Mouse (Mus musculus) heart, postnatal 25 days (tissue): ENCODE results near the gene Pcnx2. TPM values are rescaled to one million over a fixed set of nuclear protein-coding genes. Genes with fewer than 3 reads are reported as not detected.

Source experiments
- DNase-seq: peaks from one replicate; pipeline ENCODE4 v3.0.0; 2022; ENCODE audit warnings: low spot score
- intact Hi-C: fragments of 180-260 bp; cut with DNase I; formaldehyde crosslinking; loops from one replicate; pipeline ENCODE4 v1.15.1; 2025
- total RNA-seq, 2 experiments: library from RNA; stranded (reverse); gene quantifications; 2 replicates each; pipeline ENCODE4 v1.2.3; 2021

Gene Pcnx2
- total RNA-seq, 2 experiments from 2014 or later: 0.44 to 0.50 TPM

DNA sequence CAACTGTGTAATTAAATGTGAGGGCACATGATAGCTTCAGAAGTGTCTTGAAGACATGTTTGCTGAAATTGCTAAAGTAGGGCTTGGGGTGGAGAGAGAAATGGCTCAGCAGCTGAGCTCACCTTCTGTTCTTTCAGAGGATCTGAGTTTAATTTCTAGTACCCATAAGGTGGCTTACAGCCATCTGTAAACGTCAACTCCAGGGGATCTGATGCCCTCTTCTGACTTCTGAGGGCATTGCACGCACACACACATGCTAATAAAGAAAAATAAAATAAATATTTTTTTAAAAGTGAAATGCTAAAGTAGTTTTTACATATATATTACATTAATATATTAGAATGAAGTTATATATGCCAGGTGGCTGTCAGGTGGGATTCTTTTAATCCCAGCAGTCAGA, 3.0 kb upstream of the Pcnx2 start:
- intact Hi-C loops: no loop called here
- no peak for DNase-seq

DNA sequence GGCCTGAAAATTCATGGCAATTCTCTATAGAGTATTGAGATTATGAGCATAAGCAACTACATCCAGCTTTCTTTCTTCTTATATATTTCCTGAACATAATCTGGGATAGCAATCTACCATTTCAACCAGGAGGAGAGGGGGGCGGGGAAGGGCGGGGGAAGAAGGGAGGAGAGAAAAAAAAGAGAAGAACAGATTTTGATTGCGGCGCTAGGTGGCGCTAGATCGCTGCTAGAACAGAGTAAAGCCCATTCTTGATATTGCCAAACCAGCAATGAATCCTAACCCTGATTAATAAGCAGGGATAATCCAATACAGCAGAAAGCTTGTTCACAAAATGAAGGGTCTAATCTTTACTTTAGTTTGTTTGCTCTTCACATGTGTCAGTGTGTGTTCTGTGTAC, 782 bp upstream of the Pcnx2 start:
- intact Hi-C loops: no loop called here
- DNase-seq: no peak

DNA sequence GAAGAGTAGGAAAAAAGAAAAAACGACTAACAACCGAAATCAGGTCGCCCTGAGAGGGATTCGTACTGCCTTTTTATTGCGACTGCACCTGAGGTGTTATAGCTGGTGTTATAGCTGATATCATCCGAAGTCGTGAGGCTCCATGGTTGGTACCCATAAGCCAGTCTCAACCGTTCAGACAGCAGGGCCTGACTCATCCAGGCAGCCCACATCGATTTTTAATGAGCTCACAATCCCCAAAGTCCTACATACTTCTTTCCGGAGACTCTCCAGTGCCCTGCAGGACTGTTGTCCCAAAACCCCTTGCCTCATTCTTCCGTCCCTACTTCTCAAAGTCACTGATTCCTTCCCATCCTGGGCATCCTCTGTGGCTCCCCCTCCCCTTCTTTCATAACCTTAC, 729 bp downstream of the Pcnx2 start:
- DNase-seq: no peak
- intact Hi-C loops: no loop called here

DNA sequence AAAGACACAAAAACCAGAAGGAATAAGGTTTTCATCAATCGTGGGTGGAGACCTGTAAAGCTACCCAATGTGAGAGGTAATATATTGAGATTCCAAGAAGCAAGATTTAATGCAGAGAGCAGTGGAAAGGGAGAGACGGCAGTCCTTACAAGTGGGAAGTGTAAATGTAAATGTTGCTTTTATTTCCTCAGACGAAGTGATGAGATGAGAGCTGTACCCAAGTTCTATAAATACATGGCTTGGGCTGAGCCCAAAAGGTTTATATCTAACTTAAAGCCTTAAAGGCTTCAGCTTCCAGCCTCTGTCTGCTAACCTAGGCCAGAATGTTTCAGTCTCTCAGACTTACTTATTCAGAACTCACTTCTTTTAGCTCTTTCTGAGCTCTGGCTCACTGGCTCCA, 8.2 kb downstream of the Pcnx2 start:
- DNase-seq: no peak
- intact Hi-C loops: no loop called here

DNA sequence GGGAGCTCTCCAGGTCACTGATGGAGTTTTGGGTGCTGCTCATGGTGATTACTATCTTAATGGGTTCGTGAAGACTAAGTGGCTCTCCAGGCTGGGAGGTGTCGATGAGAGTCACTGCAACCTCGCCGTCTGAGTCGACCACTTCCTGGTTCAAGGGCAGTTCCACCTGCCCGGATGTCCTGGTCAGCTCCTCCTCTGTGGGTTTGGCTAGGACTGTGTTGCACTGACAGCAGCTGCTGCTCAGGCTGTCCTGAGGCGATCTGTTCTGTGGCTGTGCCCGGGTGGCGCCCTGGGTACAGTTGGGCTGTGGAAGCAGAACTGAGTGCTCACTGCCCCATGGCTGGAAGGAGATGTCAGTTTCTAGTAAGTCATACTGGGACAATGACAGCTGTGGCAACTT, 10.6 kb downstream of the Pcnx2 start:
- intact Hi-C loops: no loop called here
- no peak for DNase-seq

DNA sequence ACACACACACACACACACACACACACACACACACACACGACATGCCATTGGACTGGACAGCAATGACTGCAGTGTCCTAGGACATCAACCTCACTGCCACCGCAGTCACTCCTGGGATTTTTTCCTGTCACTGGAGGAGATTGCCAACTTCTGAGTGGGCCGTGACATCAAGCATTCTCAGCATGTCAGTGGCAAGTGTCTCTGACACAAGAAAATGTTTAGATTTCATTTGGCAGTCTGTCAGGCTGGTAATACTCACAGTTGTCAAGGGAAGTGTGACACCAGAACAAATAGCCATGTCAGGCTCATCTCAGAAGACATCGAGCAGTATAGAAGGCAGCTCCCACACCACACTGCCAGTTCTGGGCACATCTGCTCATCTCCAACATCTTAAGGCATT, 17.7 kb downstream of the Pcnx2 start:
- intact Hi-C loops: no loop called here
- no peak for DNase-seq

DNA sequence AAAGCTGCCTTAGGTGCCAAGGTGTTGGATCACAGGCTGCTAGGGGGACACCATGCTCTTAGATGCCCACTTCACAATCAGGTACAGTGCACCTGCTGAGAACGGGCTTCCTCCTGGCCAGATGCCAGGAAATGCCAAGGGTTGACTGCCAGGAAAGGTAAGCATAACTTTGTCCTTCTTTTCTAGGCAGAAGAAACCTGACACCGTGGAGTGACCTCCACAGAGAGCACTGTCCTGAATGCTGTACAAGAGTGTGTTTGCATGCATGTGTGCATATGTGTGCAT, 24.9 kb downstream of the Pcnx2 start:
- DNase-seq: no peak
- intact Hi-C loops: no loop called here

DNA sequence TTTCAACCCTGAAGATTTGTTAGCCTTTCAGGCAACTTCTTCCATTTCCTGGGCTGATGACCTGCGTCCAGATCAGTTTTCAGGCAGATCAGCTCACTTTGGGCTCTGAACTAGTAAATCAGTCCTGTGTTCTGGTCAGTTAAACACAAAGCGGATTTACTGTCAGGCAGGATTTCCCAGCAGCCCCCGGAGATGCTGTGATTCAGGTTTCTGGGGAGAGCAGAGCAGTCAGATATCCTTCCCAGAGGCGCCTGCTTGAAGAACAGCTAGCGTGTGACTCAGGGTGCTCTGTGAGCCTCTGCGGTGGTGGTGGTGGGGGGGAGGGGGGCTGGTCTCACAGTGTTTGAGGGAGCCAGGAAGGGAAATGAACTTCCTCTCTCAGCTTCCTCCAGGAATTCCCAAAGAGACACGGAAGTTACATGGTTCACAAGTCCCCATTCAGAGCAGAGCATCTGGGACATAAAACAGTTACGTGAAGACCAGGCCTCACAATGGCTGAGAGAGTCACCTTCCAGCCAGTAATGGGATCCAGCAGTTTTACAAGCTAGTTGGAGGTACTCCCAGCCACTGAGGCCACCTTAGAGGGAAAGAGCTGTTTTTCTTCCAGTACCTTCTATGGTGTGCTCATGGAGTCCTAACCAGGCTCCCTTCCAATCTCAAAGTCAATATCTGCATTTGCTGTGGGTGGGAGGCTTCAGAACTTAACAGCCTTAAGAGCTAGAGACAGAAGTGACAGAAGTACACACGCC, 25.4 kb downstream of the Pcnx2 start:
- intact Hi-C loops: no loop called here
- DNase-seq: no peak

DNA sequence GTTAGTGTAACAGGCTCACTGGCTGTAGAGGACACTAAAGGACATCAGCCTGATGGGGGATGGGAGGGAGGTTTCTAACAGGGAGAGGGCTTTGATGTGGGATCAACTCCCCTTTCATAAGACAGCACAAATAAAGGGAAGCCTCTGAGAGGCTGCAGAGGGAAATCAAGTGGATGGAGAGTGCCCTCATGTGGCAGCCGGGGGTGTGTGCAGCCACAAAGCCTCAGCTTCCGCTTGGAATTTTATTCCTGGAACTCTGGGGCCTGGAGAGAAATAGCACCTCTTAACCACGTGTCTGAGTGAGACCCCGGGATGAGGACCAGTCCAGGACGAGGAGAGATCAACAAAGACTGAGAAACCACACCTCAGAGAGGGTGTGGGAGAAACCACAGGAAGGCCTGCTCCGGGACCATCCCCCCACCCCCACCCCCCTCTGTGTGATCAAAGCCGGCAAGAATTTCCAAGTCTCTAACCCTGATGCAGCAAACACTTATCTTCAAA, 27.2 kb downstream of the Pcnx2 start:
- DNase-seq: peak; percentile 29
- intact Hi-C loops: loop anchor here (1.0 to 2.0 kb wide), 4 partner anchors 296 to 818 kb away; no protein-coding TSS in a partner anchor

DNA sequence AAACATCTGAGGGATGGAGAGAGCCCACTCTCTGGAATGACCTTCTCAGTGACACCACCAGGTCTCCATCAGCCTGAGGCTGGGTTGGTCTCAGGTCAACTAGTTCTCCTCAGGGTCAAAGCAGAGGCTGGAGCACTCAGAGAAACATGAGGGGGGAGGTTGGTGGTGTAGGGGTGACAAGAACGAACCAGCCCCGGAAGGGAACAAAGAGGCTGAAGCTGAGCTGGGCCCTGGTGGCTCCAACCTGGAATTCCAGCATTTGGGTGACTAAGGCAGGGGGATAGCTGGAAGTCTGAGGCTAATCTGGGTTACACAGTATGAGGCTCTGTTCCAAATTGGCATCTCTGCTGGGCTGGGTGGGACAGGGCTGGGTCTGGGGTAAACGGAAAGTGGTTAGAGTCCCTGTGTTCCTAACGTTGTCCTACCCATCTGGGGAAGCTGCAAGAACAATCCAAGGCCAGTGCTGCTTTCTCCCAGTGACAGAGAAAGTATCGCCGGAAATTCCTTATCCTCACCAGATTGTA, 27.9 kb downstream of the Pcnx2 start:
- intact Hi-C loops: loop anchor here (1.0 to 2.0 kb wide), 4 partner anchors 295 to 817 kb away; no protein-coding TSS in a partner anchor
- no peak for DNase-seq

DNA sequence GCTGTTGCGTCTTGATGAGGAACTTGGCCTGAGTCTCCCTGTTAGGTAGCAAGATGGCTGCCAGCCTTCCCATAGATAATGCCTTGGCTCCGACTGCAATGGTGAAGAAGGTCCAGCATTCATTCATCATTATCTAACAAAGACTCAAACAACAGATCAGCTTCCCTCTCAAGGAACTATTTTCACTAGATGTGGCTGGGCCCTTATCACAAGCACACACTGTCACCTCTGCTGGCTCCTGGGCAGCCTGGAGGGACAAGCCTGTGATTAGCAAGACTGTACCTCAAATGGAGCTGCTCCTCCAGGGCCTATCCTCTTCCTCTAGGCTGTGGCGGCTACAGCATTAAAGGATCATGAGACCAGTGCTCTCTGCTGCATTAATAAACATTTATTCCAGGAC, 28.4 kb downstream of the Pcnx2 start:
- intact Hi-C loops: loop anchor here (1.0 to 10.0 kb wide), 6 partner anchors 295 to 817 kb away; no protein-coding TSS in a partner anchor
- DNase-seq: no peak

DNA sequence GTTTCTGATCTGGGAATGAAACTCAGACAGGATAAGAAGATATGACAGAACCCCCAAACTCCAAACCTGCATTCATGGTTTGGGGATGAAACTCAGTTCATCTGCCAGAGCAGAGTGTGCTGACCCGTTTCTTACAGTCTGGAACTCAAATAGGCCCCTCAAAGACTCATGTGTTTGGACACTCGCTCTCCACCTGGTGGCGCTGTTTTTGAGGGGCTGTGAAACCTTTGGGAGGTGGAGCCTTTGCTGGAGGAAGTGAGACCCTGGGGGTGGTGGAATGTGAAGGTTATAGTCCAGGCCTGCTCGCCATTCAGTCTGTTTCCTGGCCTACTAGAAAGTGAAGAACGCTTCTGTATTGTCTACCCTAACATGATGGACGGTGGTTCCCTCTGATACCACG, 29.6 kb downstream of the Pcnx2 start:
- intact Hi-C loops: loop anchor here (5.0 to 10.0 kb wide), 2 partner anchors 424 to 701 kb away; no protein-coding TSS in a partner anchor

DNA sequence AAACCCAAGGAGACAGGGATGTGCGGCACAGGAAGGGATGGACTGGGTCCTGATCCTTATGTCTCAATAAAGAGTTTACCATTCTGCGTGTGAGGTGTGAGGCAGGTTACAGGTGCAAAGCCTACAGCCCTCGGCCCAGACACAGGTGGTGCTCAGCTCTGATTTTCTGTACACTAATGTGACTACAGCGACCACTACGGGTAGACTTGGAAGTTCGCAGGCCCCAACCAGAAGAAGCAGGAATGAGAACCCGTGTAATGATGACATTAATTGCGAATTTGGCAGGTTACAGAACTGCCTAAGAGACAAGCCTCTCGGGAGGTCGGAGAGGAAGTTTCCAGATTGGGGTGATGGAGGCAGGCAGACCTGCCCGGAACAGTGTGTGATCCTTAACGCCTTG, 32.0 kb downstream of the Pcnx2 start:
- no peak for DNase-seq
- intact Hi-C loops: loop anchor here (5.0 to 10.0 kb wide), 2 partner anchors 421 to 699 kb away; no protein-coding TSS in a partner anchor

More for the DNA sequence above, 29.6 kb downstream of the Pcnx2 start:
- DNase-seq: no peak

DNA sequence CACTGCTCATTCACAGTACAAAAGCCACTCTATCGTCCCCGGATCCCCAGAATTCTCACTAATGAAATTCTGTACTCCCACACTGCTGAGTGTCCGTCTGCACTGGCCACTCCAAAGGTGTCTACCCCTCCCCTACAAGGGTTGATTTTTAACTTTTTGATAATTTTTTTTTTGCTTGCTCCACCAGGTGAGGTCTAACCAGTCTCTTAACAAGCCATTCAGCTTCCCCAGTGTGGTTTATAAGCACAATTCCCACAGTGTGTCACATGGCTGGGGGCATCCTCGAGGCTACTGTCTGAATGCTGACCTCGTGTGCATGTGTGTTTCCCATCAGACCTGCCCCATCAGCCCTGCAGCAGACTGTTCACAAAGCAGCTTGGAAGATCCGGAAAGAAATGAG, 40.9 kb downstream of the Pcnx2 start:
- intact Hi-C loops: loop anchor here (5.0 kb wide), 1 partner anchor 675 kb away; no protein-coding TSS in a partner anchor

DNA sequence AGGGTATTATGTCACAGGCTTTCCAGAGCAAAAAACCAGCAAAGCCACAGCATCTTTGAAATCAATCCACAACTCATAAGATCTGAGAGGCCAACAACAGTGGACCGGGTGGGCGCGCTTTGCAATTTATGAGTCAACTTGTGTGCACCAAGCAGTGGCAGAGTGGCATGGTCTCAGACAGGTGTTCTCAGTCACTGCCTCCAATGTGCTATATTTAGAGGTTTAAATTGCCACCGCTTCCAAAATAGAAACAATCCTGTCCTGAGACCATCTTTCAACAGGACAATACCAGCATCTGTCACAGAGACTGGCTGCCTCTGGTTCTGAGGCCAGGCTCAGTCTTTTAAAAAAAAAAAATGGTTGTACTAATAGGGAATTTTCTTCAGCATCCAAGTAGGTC, 42.0 kb downstream of the Pcnx2 start:
- intact Hi-C loops: loop anchor here (5.0 kb wide), 1 partner anchor 674 kb away; no protein-coding TSS in a partner anchor
- no peak for DNase-seq

More for the DNA sequence above, 40.9 kb downstream of the Pcnx2 start:
- no peak for DNase-seq

DNA sequence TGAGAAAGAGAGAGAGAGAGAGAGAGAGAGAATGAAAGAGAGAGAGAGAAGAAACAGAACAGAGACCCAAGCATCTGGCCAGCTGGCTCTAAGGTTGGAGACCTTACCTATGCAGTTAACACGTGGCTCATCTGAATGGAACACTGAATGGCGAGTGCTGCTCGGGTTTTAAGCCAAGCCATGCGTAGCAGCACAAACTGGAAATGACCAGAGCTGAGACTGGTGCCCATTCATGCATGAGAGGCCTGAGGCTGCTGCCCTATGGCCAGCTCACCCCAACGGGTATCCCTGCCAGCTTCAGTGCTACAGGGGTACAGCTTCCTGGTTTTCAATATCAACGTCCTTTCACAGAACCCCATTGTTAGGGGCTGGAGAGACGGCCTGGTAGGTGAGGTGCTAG, 43.7 kb downstream of the Pcnx2 start:
- intact Hi-C loops: no loop called here
- DNase-seq: no peak

DNA sequence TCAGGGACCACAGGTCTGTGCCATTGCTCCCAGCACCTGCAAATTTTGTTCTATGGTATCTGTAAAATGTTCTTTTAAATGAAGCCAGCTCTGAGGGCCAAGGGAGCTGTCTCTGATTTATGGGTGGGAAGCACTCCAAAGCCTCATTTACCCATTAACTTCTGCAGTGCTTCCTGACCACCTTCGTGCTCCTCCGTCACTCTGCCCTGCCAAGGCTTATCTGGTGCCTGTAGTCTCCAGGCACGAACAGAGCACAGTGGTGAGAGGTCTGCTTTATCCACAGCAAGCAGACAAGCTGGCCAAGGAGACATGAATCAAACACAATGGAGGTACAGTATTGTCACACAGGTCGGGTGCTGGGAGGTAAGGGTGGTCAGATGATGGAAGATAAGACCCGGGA, 44.8 kb downstream of the Pcnx2 start:
- intact Hi-C loops: no loop called here
- DNase-seq: no peak

DNA sequence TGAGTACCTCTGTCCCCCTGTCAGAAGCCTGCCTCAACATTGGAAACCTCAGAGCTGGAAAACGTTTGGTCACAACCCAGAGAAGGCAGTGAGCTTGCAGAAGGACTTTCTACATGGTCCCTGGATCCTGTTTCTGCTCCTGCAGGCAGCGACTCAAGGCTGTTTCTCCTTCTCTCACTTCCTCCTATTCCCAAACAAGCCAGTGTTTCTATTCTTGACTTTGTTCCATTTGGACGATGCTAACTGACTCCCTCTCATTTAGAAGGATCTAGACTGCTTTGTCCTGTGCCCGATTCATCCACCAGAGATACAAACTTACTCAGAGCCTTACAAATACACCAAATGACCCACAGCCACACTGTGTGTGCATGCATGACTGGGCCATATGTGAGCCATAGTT, 48.9 kb downstream of the Pcnx2 start:
- intact Hi-C loops: no loop called here
- no peak for DNase-seq

DNA sequence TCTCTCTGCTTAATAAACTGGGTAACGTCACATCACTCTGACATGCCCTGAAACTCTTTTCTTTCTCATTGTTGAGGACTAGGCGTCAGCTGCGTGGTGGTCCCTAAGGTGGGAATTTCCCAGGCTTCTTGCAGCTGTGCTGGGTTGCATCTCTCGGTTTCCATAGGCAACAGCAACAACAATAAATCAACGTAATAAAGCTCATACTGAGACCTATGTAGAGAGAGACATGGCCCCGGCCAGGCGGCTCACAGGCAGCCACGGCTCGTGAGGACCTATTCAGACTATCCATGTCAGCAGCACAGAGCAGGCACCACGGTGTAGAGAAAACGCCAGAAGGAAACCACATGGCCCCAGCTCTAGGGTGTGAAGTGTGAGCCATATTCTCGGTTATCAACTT, 50.3 kb downstream of the Pcnx2 start:
- intact Hi-C loops: no loop called here
- DNase-seq: no peak

DNA sequence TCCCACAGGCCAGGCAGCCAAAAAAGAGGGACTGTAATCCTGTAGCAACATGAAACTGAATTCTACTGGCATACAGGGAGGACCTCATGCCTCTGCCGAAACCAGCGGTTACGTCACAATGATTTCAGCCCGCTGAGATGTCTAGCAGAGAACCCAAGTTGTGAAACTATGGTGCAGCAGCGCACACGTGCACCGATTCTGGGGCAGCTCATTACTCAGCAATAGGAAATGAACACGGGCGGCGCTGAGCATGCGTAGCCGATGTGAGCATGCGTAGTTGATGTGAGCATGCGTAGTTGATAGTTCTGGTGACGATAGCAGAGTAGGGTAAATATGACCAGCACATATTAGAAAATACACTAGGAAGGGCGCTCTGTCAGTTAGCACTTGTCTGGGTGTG, 52.8 kb downstream of the Pcnx2 start:
- intact Hi-C loops: no loop called here

DNA sequence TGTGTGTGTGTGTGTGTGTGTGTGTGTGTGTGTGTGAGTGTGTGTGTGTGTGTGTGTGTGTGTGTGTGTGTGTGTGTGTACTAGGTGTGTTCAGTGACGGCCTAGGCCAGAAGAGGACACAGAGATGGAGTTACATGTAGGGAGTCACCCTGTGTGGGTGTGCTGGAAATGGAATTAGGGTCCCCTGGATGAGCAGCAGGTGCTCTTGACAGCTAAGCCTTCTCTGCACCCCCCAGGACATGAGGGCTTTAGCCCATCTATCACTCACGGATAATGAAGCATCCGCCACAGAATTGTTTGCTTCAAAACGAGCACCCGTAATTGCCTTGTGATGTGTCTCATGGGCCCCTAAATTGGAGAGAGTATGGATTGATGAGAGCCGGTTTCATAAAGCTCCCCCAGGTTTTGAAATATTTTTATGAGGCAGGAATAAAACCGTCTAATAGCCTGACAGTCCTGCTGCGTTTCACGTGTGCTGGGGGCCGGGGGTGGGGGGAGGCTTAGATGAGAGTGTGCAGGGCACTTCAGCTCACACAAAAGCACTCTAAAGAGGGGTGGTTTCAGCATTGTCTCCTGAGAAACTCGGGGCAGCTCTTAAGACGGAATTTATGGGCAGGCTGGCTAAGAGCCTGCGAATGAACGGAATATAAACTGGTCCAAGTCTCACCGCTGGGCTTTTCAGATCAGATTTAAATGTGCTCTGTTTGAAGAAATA, 54.8 kb downstream of the Pcnx2 start:
- DNase-seq: no peak
- intact Hi-C loops: no loop called here

More for the DNA sequence above, 52.8 kb downstream of the Pcnx2 start:
- DNase-seq: no peak
